Mouse (Mus musculus) myocyte (in vitro differentiated cells): ENCODE measurements around the gene Pla2g5.

ENCODE experiments used
- E2F4 ChIP-seq: IDR thresholded peaks from one replicate; pipeline ENCODE4 v1.6.1; 2011; ENCODE audit warnings: mild to moderate bottlenecking, control low read depth, moderate library complexity; ENCODE audit not compliant: insufficient read depth
- MAX ChIP-seq: IDR thresholded peaks from one replicate; pipeline ENCODE4 v1.6.1; 2011; ENCODE audit warnings: low read depth, mild to moderate bottlenecking, control low read depth
- MYOD1 ChIP-seq, 3 experiments: IDR thresholded peaks; one replicate each; pipeline ENCODE4 v1.6.1; 2011; ENCODE audit warnings: control low read depth in 2 of 3, low read depth in 2 of 3, mild to moderate bottlenecking in 2 of 3, moderate library complexity in 1 of 3; ENCODE audit not compliant: insufficient read length in 2 of 3, control insufficient read depth in 1 of 3
- POLR2A ChIP-seq: IDR thresholded peaks from one replicate; pipeline ENCODE4 v1.6.1; 2011; ENCODE audit warnings: low read depth, mild to moderate bottlenecking, control low read depth, moderate library complexity; ENCODE audit not compliant: insufficient read length
- REST ChIP-seq: IDR thresholded peaks from one replicate; pipeline ENCODE4 v1.6.1; 2011; ENCODE audit warnings: mild to moderate bottlenecking, control low read depth, moderate library complexity; ENCODE audit not compliant: insufficient read depth, insufficient read length
- SRF ChIP-seq: IDR thresholded peaks from one replicate; pipeline ENCODE4 v1.6.1; 2011; ENCODE audit warnings: low read depth; ENCODE audit not compliant: control insufficient read depth, insufficient read length
- TCF3 ChIP-seq: IDR thresholded peaks from one replicate; pipeline ENCODE4 v1.6.1; 2011; ENCODE audit warnings: low read depth, control low read depth; ENCODE audit not compliant: insufficient read length
- USF1 ChIP-seq: IDR thresholded peaks from one replicate; pipeline ENCODE4 v1.6.1; 2011; ENCODE audit warnings: low read depth, mild to moderate bottlenecking, control low read depth, moderate library complexity

- no peak for TF ChIP-seq POLR2A
- TF ChIP-seq TCF3 = no peak
- TF ChIP-seq E2F4 = no peak
- no peak for TF ChIP-seq MYOD1 (IDR thresholded peaks at IDR 0.05; ENCODE audit: control insufficient read depth in 1 of 3, insufficient read length in 2 of 3, low read depth in 2 of 3)
- no peak for TF ChIP-seq USF1
- TF ChIP-seq REST = no peak
- no peak for TF ChIP-seq MAX
- TF ChIP-seq SRF = no peak
Observed at GRCm38 (mm10) chr4:138801631-138802030, 61.7 kb downstream of the Pla2g5 start.
